Mouse (Mus musculus) ES-E14 (cell line): Measurements from ENCODE around the gene Apof. TPM values are rescaled to one million over a fixed set of nuclear protein-coding genes. Genes with fewer than 3 reads are reported as not detected.

ENCODE experiments used
- DNase-seq: peaks from one replicate; pipeline ENCODE4 v3.0.0-alpha.2; 2013; ENCODE audit warnings: low read depth, low spot score
- H3K27ac ChIP-seq: 2 replicates; pipeline ENCODE4 v1.5.1; 2012; ENCODE audit warnings: low read depth, mild to moderate bottlenecking, low read length, moderate library complexity, mixed read lengths; ENCODE audit not compliant: poor library complexity, insufficient read depth, severe bottlenecking
- H3K36me3 ChIP-seq: 2 replicates; pipeline ENCODE4 v1.6.1; 2012; ENCODE audit warnings: mild to moderate bottlenecking, low read length, moderate library complexity, mixed read lengths; ENCODE audit not compliant: control insufficient read depth, poor library complexity, insufficient read depth, severe bottlenecking
- H3K4me1 ChIP-seq, 2 experiments: fragments of 150-350 bp in 1 of 2; sonication (generic) in 1 of 2; 2 replicates each; pipeline ENCODE4 v1.6.1; 2012; ENCODE audit warnings: low read length in 2 of 2, mild to moderate bottlenecking in 1 of 2, mixed read lengths in 1 of 2; ENCODE audit not compliant: control insufficient read depth in 2 of 2, insufficient read depth in 2 of 2, poor library complexity in 1 of 2
- H3K4me3 ChIP-seq, 2 experiments: fragments of 150-350 bp in 1 of 2; sonication (generic) in 1 of 2; 2 replicates each; pipeline ENCODE4 v1.5.1; 2012; ENCODE audit warnings: low read length in 2 of 2, low read depth in 1 of 2, mild to moderate bottlenecking in 1 of 2, mixed read lengths in 1 of 2; ENCODE audit not compliant: insufficient read depth in 1 of 2, poor library complexity in 1 of 2, severe bottlenecking in 1 of 2
- H3K9ac ChIP-seq: 2 replicates; pipeline ENCODE4 v1.6.1; 2012; ENCODE audit warnings: low read depth, mild to moderate bottlenecking, low read length, mixed read lengths; ENCODE audit not compliant: poor library complexity, insufficient read depth, severe bottlenecking
- H3K9me3 ChIP-seq: fragments of 150-350 bp; sonication (generic); 2 replicates; pipeline ENCODE4 v1.6.1; 2012; ENCODE audit warnings: low read depth, mild to moderate bottlenecking, low read length; ENCODE audit not compliant: control insufficient read depth, insufficient read depth
- CHD2 ChIP-seq: IDR thresholded peaks from 2 replicates; pipeline ENCODE4 v1.6.1; 2014; ENCODE audit warnings: mild to moderate bottlenecking, low read depth, low read length, inconsistent platforms
- HCFC1 ChIP-seq: IDR thresholded peaks from 2 replicates; pipeline ENCODE4 v1.6.1; 2012; ENCODE audit warnings: low read length, inconsistent platforms, borderline replicate concordance; ENCODE audit not compliant: insufficient read depth
- MAFK ChIP-seq: IDR thresholded peaks from 2 replicates; pipeline ENCODE4 v1.6.1; 2014; ENCODE audit warnings: mild to moderate bottlenecking, low read depth, low read length, inconsistent platforms; ENCODE audit not compliant: insufficient read depth
- ZC3H11A ChIP-seq: IDR thresholded peaks from 2 replicates; pipeline ENCODE4 v1.6.1; 2012; ENCODE audit warnings: low read depth, mild to moderate bottlenecking, inconsistent platforms, low read length, borderline replicate concordance
- ZNF384 ChIP-seq: IDR thresholded peaks from 2 replicates; pipeline ENCODE4 v1.6.1; 2012; ENCODE audit warnings: low read depth, low read length, inconsistent platforms
- in situ Hi-C, 2 experiments: fragments of 600-800 bp; cut with MboI; formaldehyde crosslinking; loops; one replicate each; pipeline ENCODE4 v1.15.1; 2025; ENCODE audit warnings: low sequenced_read_pairs in 2 of 2, inconsistent platforms in 1 of 2; ENCODE audit not compliant: unreplicated experiment in 2 of 2
- total RNA-seq: library from RNA; depleted of rRNA; stranded (reverse); fragments of 300-350 nt; gene quantifications from 2 replicates; pipeline ENCODE4 v1.2.3, GENCODE M21; 2012

The Apof gene
- total RNA-seq, 1 experiment, result 1.4 TPM

- Histone ChIP-seq H3K9ac (peak overlapping the region; percentile 100), H3K36me3 (peaks cover 13% of the 10 kb centered on the region), H3K27ac (peak overlapping the region; percentile 99), H3K4me1 (peaks cover 0 to 13% of the 10 kb centered on the region in 2 experiments; a peak in 2 of 4 replicates), H3K4me3 (peak overlapping the region; percentile 92 to 99), H3K9me3 (no peaks in the 10 kb centered on the region)
- in situ Hi-C loops, result no loop called here
- DNase-seq, result peak; percentile 65
- TF ChIP-seq ZC3H11A, result no peak
Measured at GRCm38 (mm10) chr10:128232420-128232985, 36.0 kb upstream of the Apof start.

- Histone ChIP-seq H3K27ac (no peak overlapping the region), H3K4me3 (no peak overlapping the region), H3K4me1 (peaks cover 0 to 19% of the 10 kb centered on the region in 2 experiments; a peak in 2 of 4 replicates), H3K9ac (no peak overlapping the region), H3K36me3 (peaks cover 24% of the 10 kb centered on the region), H3K9me3 (no peaks in the 10 kb centered on the region)
- in situ Hi-C loops, result no loop called here
- TF ChIP-seq ZC3H11A (no peak), CHD2 (no peak), MAFK (no peak), HCFC1 (no peak)
- DNase-seq, result no peak
Measured at GRCm38 (mm10) chr10:128236321-128236720, 32.1 kb upstream of the Apof start.

- in situ Hi-C loops, result no loop called here
- TF ChIP-seq ZC3H11A (no peak), MAFK (no peak), CHD2 (no peak)
- peaks cover 34% of the 10 kb centered on the region for H3K36me3 ChIP-seq
Measured at GRCm38 (mm10) chr10:128237807-128238480, 30.5 kb upstream of the Apof start.

GRCm38 (mm10) chr10:128239140-128239539 is 29.3 kb upstream of the Apof start:
- H3K4me3 ChIP-seq, result no peak overlapping the region
- DNase-seq, result no peak
- no peak overlapping the region for H3K9ac ChIP-seq
- no peak overlapping the region for H3K27ac ChIP-seq
- H3K9me3 ChIP-seq, result no peaks in the 10 kb centered on the region
- H3K4me1 ChIP-seq, result peaks cover 0 to 19% of the 10 kb centered on the region in 2 experiments; a peak in 1 of 4 replicates
- TF ChIP-seq MAFK (no peak), ZNF384 (no peak), CHD2 (no peak), ZC3H11A (no peak), HCFC1 (no peak)
- in situ Hi-C loops, result no loop called here
- peaks cover 39% of the 10 kb centered on the region for H3K36me3 ChIP-seq

More at GRCm38 (mm10) chr10:128237807-128238480, 30.5 kb upstream of the Apof start:
- no peaks in the 10 kb centered on the region for H3K9me3 ChIP-seq
- no peak for DNase-seq
- peaks cover 0 to 19% of the 10 kb centered on the region in 2 experiments; a peak in 1 of 4 replicates for H3K4me1 ChIP-seq
- H3K27ac ChIP-seq, result no peak overlapping the region
- H3K9ac ChIP-seq, result no peak overlapping the region
- H3K4me3 ChIP-seq, result no peak overlapping the region
